Mouse (Mus musculus) adrenal gland, postnatal 4 days (tissue): Measurements from ENCODE around the gene Glul. TPM values are rescaled to one million over a fixed set of nuclear protein-coding genes. Genes with fewer than 3 reads are reported as not detected.
"Not testable (repeated sequence)": the region's sequence is repeated elsewhere in the genome, so short reads cannot be mapped to it uniquely, and the experiment has no call there.

Experiments used
- DNase-seq, 2 experiments: peaks; one replicate each; pipeline ENCODE4 v3.0.0; 2021 to 2022; ENCODE audit warnings: low spot score in 2 of 2, mixed read lengths in 2 of 2
- long read RNA-seq, 2 experiments: library from polyadenylated mRNA; stranded (forward); transcript quantifications; one replicate each; pipeline ENCODE4 v2.0.0; 2021
- total RNA-seq, 2 experiments: library from RNA; stranded (reverse); gene quantifications; 2 replicates each; pipeline ENCODE4 v1.2.3; 2021

Gene Glul
- total RNA-seq = 100 to 1,000 TPM; 455 to 494 TPM
- long read RNA-seq, experiment 1, transcript Glul-201 (7 exons, 2,792 nt) = major isoform, 34 of 46 reads
- long read RNA-seq, experiment 1, partial matches to known transcripts = 2 of 46 reads
- long read RNA-seq, experiment 1, other reads (novel, unspliced or antisense) = 10 of 46 reads
- long read RNA-seq, experiment 2, transcript Glul-201 (7 exons, 2,792 nt) = major isoform, 35 of 44 reads
- long read RNA-seq, experiment 2, partial matches to known transcripts = 2 of 44 reads
- long read RNA-seq, experiment 2, other reads (novel, unspliced or antisense) = 7 of 44 reads

GRCm38 (mm10) chr1:153899731-153900380, at the start of gene Glul, which contains the start of gene Teddm2:
Gene Glul, plus strand, starts transcription at chr1:153899944.
Gene Teddm2, minus strand, starts transcription at chr1:153900228.
- DNase-seq = peak; percentile 85 to 95

- DNase-seq = not testable (repeated sequence)
These were observed 47.0 kb upstream of the Glul start for GRCm38 (mm10) chr1:153852696-153853095.

- DNase-seq = no peak
These were observed 43.8 kb upstream of the Glul start for GRCm38 (mm10) chr1:153855946-153856345.

DNA sequence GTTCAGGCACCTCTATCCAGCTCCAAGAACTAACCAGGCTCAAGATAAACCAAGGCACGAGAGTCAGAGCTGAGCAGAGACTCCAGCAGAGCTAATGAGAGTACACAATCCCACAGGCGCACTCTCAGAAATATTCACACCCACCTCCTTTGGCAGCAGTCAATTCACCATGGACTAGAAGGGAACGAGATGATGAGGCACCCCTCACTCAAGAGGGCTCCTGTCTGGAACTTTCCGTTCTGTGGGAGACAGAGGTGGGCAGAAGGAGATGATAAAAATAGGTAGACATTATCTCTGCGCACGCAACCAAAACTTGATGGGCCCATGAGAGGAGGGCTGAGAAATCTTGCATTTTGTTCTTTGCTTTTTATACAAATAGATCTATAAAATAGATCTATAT, 25.7 kb upstream of the Glul start, which contains the start of gene Teddm1b:
Gene Teddm1b, plus strand, starts transcription at position 301 of the 400 bp plus-strand sequence.
- no peak for DNase-seq

GRCm38 (mm10) chr1:153880391-153880790, 19.4 kb upstream of the Glul start:
- DNase-seq = not testable (repeated sequence)

- DNase-seq = no peak
These were observed 13.6 kb upstream of the Glul start for GRCm38 (mm10) chr1:153886024-153886633.

DNA sequence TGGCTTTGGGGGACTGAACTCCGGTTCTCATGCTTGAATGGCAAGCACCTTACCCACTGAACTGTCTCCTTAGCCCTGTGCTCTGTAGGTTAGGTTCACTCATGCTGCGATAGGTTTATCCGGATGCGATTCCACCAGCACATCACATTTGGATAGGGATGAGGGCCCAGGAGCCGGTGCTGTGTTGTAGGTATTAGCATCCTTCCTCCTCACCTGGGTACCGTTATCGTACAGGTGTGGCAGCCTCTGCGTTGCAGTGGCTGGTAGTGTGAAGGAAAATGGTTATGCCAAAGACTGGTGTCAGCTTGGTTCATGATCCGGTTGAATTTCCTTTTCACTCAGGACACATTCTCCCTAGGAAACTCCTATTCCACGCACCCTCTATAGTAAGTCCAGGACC, 9.6 kb upstream of the Glul start:
- DNase-seq = no peak

- no peak for DNase-seq
These were observed 8.3 kb upstream of the Glul start, which contains the start of gene Teddm1a for GRCm38 (mm10) chr1:153891442-153891841. Gene Teddm1a, plus strand, starts transcription at chr1:153891742.

GRCm38 (mm10) chr1:153893746-153894145, 6.0 kb upstream of the Glul start:
- no peak for DNase-seq

- no peak for DNase-seq
These were observed 5.4 kb upstream of the Glul start for GRCm38 (mm10) chr1:153894201-153894893.

DNA sequence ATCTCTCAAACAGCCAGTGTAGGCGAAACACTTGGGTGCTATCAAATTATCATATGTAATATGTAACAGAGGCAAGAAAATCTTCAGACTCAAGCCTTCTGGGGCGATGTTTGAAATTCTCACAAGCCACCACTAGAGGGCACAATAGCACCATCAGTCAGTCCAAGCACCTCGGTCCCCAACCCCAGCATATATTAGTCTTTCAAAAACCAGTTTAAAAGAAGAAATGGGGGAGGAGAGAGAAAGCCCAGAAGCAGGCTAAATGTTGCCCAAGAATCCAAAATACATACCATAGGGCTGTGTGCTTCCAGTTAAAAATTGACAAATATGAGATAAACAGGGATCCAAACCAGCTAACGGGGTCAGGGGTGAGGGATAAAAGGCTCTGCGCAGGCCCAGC, 4.8 kb upstream of the Glul start:
- no peak for DNase-seq

GRCm38 (mm10) chr1:153897196-153897595, 2.5 kb upstream of the Glul start:
- DNase-seq = no peak

- DNase-seq = no peak
These were observed 584 bp upstream of the Glul start for GRCm38 (mm10) chr1:153898989-153899730.

- DNase-seq = no peak
These were observed 637 bp downstream of the Glul start for GRCm38 (mm10) chr1:153900381-153900780.

- no peak for DNase-seq
These were observed 1.4 kb downstream of the Glul start for GRCm38 (mm10) chr1:153900860-153901730.

- no peak for DNase-seq
These were observed 3.3 kb downstream of the Glul start for GRCm38 (mm10) chr1:153903006-153903405.

DNA sequence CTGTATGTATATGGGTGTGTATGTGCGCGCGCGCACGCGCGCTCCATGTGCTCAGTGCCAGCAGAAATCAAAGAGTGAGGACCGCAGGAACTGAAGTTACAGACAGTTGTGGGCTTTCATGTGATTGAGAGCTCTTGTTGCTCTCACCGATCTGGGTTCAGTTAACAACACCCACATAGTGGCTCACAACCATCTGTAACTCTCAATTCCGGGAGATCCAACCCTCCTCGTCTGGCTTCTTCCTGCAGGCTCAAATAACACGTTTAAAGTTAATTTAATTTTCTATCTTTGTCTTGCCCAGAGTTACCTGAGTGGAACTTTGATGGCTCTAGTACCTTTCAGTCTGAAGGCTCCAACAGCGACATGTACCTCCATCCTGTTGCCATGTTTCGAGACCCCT, 4.5 kb downstream of the Glul start:
- DNase-seq = no peak

- no peak for DNase-seq
These were observed 6.1 kb downstream of the Glul start for GRCm38 (mm10) chr1:153905884-153906283.

- no peak for DNase-seq
These were observed 8.5 kb downstream of the Glul start for GRCm38 (mm10) chr1:153908208-153908607.

DNA sequence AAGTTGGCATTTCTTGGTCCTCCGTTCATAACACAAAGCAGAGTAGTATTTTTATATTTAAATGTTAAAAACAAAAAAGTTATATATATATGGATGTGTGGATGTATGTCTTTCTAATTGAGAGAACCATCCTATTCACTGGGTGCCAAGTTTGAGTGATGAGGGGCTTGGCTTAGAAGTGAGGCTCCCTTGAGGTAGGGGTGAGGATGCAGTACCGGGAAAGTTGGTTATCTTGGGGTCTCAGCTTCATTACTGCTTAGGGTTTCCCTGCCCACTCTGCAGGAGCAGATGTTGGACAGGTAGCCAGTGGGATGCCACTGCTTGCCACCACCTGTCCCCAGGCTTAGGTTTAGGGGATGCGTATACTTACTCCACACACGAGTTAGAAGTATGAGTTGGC, 9.0 kb downstream of the Glul start:
- DNase-seq = no peak
